Mouse (Mus musculus) heart, adult 9 months (tissue): ENCODE measurements around the gene A830005F24Rik.
"Not testable (repeated sequence)": the region's sequence is repeated elsewhere in the genome, so short reads cannot be mapped to it uniquely, and the experiment has no call there.

Source experiments
- DNase-seq, 2 experiments: peaks; one replicate each; pipeline ENCODE4 v3.0.0; 2022; ENCODE audit warnings: low spot score in 2 of 2

The A830005F24Rik gene

DNA sequence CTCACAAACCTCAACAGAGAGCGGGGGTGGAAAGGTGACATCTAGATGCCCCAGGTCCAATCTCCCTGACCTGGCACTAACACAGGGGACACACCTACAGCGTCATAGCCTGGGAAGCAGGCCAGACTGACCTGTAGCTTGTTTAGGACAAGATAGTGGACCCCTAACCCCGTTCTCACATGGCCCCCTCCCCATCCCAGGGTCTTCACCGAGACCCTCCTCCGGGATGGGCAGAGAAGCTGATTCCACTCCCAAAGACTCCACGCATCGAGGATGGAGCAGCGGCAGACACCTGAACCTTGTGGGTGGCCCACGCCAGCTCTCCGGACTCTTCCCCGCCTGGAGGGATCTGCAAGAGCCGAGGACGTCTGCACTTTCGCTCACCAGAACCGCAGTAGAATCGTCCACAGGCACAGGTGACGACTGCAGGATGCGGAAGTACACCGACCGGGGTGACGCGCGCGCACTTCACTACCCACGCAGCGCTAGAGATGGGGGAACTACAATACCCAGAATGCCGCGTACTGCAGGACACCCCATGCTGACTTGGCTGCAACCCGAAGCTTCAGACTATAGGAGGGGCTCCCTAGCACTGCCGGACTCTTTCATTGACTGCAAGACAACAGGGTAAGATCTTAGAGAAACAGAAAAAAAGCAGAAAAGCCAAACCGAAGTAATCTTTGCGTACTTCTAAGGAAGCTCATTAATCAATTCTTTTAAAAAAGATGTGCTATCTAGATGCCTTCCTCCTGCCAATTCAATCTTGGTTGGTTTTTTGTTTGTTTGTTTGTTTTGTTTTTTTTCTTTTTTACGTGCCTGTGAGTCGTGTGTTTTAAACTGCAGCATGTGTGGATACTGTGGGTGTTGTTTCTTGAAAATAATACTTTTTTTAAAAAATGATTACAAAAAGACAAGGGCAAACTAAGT is at the start of gene A830005F24Rik, which contains the start of gene Zfp169:
Gene A830005F24Rik, plus strand, starts transcription at position 568 of the 927 bp plus-strand sequence.
Gene Zfp169, minus strand, starts transcription at position 449 of the 927 bp plus-strand sequence.
- peak; percentile 88 to 90 for DNase-seq

DNA sequence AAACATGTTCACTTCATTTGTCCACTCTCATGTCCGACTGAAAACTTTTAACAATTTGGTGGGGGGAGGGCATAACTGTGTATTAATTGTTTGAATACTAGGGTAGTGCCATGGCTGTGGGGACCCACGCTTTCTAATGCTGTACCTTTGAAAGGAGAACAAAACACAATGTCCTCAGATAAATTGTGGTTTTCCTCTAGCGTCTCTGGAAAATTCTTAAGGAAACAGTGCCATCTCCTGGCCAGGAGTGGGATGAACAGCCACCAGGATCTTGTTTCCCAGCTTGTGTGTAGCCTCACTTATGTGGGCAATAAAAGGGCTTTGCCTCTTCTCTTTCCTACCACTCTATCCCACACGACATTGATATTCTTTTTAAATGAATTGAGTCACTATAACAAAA is 49.2 kb upstream of the A830005F24Rik start:
- peak; percentile 5 to 32 for DNase-seq

DNA sequence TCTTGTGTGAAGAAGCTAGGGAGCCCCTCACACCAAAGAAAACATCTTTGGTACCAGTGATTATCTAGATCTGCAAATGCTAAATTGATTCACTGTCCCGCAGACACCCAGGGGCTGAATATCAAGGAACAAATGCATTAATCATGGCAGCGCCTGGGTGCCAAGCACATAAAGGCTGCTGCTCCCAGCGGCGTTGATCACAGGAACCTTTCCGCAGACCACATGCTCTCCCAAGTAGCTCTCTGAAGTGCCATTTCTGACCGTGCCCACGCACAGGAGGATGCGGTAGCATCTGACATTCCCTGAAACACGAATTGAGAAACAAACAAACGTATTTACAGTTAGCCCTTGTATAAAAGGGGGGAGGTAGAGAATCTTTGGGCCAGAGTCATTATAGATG is 47.2 kb upstream of the A830005F24Rik start:
- no peak for DNase-seq

DNA sequence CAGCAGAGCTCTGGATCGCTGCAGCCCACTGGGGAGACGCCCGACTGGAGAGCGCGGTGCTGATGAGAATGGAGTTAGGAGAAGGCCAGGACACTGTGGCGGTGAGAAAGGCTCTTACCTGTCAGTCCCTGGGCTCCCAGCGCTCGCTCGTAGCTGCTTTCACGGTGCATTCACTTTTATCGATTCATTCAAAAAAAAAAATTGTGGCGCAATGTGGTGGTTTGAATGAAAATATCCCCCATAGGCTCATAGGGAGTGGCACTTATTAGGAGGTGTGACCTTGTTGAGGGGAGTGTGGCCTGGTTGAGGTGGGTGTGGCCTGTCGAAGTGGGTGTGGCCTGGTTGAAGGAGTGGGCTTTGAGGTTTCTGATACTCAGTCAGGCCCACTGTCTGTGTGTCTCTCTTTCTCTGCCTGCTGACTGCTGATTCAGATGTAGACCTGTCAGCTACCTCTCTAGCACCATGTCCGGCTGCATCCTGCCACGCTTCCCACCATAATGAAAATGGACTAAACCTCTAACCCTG is 44.7 kb upstream of the A830005F24Rik start:
- no peak for DNase-seq

DNA sequence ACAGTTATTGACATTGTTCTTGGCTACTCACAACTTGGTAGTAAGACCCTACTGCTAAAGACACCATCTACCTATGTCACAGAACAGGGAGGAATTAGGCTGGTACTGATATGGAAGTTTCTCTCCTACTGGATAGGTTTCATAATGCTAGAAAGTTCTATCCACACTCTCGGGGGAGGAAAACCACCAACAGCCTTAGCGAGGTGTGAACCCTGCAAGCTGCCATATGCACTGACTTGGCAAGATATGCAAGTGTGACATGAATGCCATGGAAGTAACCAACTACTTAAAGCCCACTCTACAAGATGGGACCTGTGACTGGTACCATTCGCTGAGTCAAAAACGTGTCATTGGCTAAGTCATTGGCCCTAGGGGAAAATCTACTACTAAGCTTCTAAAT is 29.8 kb upstream of the A830005F24Rik start:
- DNase-seq: no peak

DNA sequence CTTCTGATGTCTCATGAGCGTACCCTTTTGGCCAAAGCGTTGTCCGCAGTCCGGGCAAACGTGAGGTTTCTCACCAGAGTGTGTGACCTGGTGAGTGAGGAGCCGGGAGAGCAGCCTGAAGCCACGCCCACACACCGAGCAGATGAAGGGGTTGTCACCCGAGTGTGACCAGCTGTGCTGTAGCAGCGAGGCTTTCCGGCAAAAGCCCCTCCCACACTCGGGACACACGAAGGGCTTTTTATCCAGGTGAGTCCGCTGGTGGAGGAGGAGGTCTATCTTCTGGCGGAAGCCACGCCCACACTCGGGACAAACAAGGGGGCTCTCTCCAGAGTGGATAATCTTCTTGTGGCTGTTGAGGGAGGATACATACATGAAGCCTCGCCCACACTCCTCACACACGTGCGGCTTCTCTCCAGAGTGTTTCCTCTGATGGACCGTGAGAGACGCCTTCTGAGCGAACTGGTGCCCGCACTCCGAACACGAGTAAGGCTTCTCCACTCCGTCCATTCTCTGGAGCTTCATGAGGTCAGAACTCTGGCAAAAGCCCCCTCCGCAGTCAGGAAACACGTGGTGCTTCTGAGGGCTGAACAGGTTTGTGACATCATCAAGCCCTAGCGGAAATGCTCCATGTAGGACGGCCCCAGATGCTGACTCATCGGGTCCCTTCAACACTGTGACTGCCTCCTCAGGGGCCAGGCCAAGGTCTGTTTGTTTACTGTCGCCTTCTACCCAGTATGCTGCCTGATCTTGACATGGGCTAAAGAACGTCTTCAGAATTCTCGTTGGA is 22.8 kb upstream of the A830005F24Rik start:
- no peak for DNase-seq

DNA sequence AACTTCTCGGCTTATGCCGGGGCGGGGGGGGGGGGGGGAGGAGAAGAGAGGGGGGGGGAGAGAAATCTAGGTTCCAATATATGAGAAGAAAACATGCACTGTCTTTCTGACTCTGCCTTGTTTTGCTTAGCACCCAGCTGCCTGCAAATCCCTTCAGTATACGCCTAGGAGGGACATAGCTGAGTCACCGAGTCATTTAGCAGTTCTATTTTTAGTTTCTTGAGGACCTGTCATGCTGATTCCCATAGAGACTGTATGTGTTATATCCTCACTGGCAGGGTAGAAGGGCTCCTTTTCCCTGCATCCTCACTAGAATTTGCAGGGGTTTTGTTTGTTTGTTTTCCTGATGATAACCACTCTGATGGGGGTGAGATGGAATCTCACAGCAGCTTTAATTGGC is 20.2 kb upstream of the A830005F24Rik start:
- DNase-seq: peak; percentile 27 to 60

DNA sequence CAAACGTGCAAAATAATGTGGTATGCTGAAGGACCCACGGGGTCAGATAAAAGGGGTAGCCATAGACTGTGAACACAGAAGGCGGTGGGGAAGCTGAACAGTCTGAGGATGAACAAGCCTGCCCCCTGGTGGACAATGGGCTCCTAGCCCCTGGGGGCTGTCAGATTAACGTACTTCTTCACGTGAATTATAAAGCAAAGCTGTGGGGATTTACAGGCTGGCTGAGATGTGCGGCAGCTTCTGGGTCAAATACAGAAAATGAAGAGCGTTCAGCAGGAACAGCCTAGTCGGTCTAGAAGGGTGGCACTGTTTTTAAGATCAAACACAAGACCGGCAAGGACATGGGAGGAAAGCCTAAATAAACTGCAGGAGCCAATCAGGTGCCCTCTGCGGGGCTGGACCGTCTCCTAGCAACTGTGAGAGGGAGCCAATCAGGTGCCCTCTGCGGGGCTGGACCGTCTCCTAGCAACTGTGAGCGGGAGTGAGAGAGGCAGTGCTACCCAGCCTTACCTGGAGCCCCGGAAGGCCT is 15.6 kb upstream of the A830005F24Rik start:
- DNase-seq: peak in 1 of 2 experiments; percentile 38

DNA sequence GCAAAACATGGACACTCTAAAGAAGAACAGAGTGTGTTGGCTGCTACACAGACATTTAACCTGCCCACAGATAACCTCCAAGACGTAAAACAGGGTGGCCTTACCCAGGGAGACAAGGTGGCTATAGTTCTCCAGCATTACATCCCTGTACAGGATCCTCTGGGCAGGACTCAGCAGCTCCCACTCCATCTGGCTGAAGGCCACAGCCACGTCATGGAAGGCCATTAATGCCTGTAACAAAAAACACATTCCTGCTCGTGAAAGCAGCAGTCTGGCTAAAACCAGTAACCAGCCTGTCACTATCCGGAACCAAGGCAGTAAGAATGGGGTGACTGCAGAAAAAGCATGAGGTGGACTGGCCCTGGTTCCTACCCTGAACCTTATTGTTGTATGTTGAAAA is 14.7 kb upstream of the A830005F24Rik start:
- no peak for DNase-seq

DNA sequence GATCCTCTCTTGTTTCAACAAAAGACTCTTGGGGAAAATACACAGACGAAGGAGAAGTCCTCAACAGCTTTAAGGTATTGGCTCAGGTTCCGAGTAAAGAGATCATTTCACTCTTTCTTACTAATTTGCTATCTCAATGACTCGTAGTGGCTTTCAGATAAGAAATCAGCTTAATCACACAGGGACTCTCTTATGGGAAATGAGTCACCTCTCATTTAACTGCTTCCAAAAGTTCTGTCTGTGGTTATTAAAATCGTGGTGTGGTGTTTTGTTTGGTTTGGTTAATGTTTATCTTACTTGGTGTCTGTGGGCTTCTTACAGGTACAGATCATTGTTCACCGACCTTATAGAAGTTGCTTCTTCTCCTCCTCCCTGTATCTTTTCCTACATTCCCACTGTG is 10.9 kb upstream of the A830005F24Rik start:
- DNase-seq: no peak

DNA sequence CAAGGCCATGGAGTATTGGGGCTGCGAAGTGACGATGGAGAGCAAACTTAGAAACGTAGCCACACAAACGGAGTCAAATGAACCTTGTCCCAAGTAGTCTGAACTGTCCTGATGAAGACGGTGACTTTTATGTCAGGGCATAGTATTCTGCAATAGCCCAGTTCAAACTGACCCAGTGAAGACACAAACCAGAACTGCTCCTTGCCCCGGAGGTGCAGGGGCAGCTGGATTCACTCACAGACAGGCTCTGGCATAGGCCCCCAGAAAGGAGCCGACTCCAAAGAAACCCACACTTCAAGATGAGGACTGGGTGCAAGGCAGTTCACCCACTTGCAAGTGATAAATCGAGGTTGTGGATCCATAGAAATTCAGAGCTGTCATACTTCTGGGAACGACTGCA is 4.7 kb upstream of the A830005F24Rik start:
- no peak for DNase-seq

DNA sequence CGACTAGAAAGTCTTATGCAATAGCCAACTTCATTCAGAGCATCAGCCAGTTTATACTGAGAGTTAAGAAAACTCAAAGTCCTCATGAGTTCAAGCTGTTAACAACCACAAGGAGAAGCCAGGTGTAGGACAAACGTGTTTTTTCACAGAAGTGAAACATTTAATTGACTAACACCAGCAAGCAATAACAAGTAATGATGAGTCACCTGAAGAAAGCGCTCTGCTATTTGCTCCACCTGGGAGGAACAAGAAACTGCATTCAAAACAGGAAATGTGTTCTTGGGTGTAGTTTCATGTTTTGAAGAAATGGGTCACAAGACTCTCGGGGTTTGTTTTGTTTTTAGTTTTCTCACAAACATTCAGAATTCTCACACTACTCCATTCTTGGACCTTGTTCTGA is 2.5 kb downstream of the A830005F24Rik start:
- DNase-seq: no peak

DNA sequence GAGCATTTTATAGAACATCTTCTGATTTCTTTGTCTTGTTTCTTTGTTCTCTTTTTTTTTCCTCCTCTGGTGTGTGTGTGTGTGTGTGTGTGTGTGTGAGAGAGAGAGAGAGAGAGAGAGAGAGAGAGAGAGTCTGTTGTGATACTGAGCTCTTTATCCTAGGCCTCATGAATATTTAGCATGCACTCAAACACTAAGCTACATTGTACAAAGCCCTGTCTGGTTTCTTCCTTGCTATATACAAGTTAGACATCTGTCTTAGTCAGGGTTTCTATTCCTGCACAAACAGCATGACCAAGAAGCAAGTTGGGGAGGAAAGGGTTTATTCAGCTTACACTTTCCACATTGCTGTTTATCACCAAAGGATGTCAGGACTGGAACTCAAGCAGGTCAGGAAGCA is 5.8 kb downstream of the A830005F24Rik start:
- not testable (repeated sequence) for DNase-seq

DNA sequence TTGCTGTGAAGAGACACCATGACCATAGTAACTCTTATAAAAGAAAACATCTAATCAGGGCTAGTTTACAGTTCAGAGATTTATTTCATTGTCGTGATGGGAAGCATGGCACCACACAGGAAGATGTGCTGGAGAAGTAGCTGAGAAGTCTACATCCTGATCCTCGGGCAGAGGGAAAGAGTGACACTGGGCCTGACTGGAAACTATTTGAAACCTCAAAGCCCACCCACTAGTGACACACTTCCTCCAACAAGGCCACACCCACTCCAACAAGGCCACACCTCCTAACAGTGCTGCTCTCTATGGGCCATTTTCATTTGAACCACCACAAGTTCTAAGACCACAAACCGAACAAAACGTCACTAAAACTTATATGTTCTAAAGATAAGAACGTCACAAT is 12.4 kb downstream of the A830005F24Rik start:
- DNase-seq: no peak

DNA sequence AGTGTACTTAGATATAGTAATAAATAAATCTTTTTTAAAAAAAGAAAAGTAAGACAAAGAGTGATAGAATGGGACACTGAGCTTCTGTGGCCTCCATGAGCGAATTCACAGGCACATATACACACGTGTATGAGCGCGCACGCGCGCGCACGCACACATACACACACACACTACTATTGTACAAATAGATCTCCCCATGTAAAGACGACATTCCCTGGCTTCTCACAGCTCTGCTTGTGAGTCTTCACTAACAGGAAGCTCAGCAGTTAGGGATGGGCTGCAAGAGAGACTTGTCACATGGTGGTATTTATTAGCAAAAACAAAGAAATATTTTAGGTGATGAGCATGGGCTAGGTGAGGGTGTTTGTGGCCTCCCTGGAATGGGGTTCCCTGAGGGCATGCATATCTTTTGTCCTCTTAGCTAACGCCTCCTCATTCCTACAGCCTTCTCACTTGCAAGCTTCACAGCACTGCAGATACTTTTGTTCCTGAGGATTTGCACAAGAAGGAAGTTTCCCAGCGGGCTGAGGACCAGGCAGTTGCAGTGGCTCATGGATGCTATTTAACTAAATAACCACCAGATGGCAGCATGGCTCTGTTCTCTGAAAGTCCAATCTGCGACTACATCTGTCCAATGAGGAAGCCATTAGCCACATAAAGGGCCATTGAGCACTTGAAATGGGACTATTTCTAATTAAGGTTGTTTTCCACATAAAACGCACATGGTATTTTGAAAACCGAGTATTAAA is 14.9 kb downstream of the A830005F24Rik start:
- peak; percentile 70 to 77 for DNase-seq

DNA sequence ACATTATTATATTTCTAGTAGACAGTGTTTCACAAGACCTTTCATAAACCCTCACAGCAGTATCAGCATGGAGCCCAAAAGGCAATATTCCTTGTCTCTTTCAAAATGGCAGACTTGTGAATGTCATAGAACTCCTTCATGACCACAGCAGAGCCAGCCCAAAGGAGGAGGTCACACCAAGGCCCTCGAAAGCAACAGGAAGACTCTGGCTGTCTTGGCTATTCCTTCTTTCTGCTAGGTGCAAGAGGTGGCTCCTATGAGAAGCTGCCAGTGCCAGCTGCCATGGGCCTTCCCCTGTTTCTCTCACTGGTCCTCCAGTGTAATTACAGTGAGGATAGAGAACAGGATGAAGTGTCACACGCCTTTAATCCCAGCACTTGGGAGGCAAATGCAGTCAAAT is 15.7 kb downstream of the A830005F24Rik start:
- no peak for DNase-seq

DNA sequence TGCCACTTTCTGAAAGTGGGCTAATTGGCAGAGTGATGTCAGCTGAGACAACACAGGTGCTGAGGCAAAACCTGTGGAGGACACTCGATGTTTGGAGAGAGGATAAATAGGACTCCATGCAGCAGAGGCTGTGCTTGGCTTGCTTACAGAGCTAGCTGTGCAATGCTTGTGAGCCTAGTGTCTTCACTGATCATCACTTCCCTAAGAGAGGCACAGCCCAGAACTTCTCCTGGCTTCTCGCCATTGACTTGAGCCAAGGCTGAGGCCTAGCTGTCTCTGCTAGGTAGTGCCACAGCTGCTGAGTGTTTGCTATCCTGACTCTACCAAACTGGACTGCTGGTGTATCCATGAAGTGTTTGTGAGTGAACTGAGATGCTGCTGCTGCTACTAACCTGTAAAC is 17.3 kb downstream of the A830005F24Rik start:
- peak in 1 of 2 experiments; percentile 49 for DNase-seq

DNA sequence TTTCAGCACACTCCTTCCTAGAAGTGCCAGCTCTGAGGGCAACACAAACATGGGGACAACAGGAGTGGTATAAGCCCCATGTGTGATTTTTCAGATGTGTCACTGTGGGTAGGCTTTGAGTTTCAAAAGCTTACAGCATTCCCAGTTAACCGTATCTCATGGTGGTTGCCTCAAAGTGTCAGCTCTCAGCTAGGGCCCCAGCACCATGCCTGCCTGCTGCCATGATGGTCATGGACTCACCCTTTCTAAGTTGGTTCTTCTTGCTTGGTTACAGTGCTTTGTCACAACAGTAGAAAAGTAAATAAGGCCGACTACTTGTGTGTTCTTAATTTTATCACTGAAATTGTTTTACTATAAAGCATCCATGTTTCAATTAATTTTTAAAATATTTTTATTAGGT is 18.1 kb downstream of the A830005F24Rik start:
- no peak for DNase-seq

DNA sequence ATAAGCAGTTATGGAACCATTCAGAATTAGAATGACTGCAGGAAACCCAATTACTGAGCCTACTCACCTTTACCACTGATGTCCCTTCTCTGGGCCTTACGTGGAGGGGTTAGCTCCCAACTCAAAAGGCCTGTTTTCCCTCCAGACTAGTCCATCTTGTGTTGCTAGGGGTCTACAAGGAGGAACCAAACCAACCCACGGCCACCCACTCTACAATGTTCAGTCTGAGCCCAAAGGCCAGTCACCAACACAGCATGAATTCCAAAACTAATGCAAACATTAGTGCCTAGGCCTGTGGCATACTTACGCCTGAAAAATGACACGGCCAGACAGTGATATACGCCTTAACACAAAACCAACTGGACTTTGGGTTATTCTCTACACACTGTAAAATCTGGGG is 20.1 kb downstream of the A830005F24Rik start:
- no peak for DNase-seq

DNA sequence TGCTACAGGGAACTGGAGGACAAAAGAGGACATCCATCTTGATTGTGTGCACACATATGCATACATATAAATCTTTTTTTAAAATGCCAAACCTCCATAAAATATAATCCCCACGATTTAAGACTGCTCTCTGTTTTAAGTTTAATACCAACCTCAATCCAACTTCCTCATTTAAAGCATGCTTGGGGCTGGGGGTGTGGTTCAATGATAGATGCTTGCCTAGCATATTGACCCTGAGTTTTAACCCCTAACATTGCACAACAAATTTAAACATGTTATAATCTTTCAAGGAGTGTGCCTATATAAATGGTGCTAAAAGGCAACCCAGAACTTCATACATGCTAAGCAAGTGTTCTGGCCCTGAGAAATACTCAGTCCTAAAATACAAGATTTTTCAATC is 27.1 kb downstream of the A830005F24Rik start:
- DNase-seq: no peak

DNA sequence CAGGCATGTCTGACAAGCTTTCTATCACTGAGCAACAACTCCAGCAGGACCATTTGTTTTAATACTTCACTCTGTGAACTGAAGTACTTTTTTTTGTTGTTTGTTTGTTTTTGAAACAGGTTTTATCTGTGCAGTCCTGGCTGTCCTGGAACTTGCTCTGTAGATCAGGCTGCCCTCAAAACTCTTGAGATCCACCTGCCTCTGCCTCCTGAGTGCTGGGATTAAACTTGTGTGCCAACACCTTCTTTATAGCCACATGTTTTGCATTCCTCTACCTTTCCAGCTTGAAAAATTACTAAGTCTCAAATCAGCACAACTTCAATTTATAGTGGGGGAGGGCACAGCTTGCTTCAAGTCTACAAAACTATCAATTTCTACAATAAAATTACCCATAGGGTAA is 31.0 kb downstream of the A830005F24Rik start:
- DNase-seq: no peak
